Mouse (Mus musculus): Measurements from ENCODE around the gene Olfr854. TPM values are rescaled to one million over a fixed set of nuclear protein-coding genes. Genes with fewer than 3 reads are reported as not detected.

Gene Olfr854
- not detected for total RNA-seq (2022)

- no peak for DNase-seq (ENCODE audit: low spot score in 2 of 2)
Measured at GRCm38 (mm10) chr9:19567282-19567681, at the start of gene Olfr854. Gene Olfr854 (minus strand): TSS chr9:19567382.

GRCm38 (mm10) chr9:19582317-19582716, 15.1 kb upstream of the Olfr854 start, which contains the start of gene Olfr855:
Gene Olfr855 (plus strand): TSS chr9:19582617.
- DNase-seq (ENCODE audit: low spot score in 2 of 2), result no peak

GRCm38 (mm10) chr9:19540976-19541375, 26.2 kb downstream of the Olfr854 start, which contains the start of gene Olfr853:
Gene Olfr853 (minus strand): TSS chr9:19541076.
- DNase-seq (ENCODE audit: low spot score in 2 of 2), result no peak

Other genes starting within 250 kb of the Olfr854 start
- gene Olfr845, start 230.9 kb downstream of the Olfr854 start, total RNA-seq (2022), result not detected
- not detected for gene Olfr846, start 203.4 kb downstream of the Olfr854 start, total RNA-seq (2022)
- gene Olfr847, start 188.7 kb downstream of the Olfr854 start, total RNA-seq (2022), result not detected
- gene Olfr849, start 127.1 kb downstream of the Olfr854 start, total RNA-seq (2022), result not detected
- gene Olfr850, start 89.1 kb downstream of the Olfr854 start, total RNA-seq (2022), result not detected
- not detected for gene Olfr851, start 74.1 kb downstream of the Olfr854 start, total RNA-seq (2022)
- gene Olfr853, start 26.3 kb downstream of the Olfr854 start, total RNA-seq (2022), result not detected
- not detected for gene Olfr855, start 15.2 kb upstream of the Olfr854 start, total RNA-seq (2022)
- gene Zfp317, start 54.7 kb upstream of the Olfr854 start, total RNA-seq (2022), result 10 to 100 TPM; 20.5 to 26.2 (median 21.8) TPM
- gene Olfr857, start 142.1 kb upstream of the Olfr854 start, total RNA-seq (2022), result not detected
- gene Olfr58, start 212.9 kb upstream of the Olfr854 start, total RNA-seq (2022), result not detected
- gene Olfr859, start 237.5 kb upstream of the Olfr854 start, total RNA-seq (2022), result not detected